Mouse (Mus musculus): ENCODE results near the gene Mrps35.

DNA sequence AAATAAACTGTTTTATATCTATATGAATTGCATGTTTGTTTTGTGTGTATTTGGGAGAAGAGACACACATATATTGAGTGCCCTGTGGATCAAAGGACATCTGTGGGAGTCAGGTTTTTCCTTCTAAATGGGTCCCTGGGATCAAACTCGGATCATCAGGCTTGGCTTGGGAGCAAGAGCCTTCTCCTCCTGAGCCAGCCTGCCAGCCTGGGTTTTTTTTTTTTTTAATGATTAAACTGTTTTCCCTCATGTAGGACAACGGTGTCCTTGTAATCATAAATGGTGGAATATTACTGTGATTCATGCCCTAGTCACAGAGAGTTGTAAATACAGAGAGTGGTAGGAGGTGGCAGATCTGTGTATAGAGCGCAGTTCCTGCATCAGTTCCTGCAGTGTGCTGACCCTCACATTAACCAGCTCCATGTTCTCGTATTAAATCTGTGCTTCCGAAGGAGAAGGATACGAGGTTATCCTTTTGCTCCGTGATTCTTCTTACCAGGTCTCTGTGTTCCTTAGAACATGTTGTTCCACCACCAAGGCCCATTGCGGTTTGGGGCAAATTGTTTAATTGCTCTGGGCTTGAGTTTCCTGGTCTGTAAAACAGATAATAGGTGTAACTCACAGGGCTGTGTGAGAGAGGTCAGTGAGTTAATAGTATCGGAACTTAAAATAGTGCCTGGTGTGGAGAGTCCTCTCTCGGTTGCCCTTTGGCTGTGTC is 21.8 kb downstream of the Mrps35 start:
- TF ChIP-seq CTCF (IDR thresholded peaks at IDR 0.05; ENCODE audit: low read depth) (no peak), EP300 (IDR thresholded peaks at IDR 0.05; ENCODE audit: low read depth) (no peak)
